Mouse (Mus musculus) layer of hippocampus, adult 2 months (tissue): ENCODE measurements around the gene Olfr597. TPM values are rescaled to one million over a fixed set of nuclear protein-coding genes. Genes with fewer than 3 reads are reported as not detected.
"Not testable (repeated sequence)": the region's sequence is repeated elsewhere in the genome, so short reads cannot be mapped to it uniquely, and the experiment has no call there.

Experiments used
- DNase-seq, 2 experiments: peaks; one replicate each; pipeline ENCODE4 v3.0.0; 2022; ENCODE audit warnings: low spot score in 2 of 2
- H3K27ac ChIP-seq: fragments of 200-600 bp; 2 replicates; pipeline ENCODE4 v1.8.1; 2022
- H3K4me3 ChIP-seq: fragments of 200-600 bp; 2 replicates; pipeline ENCODE4 v1.8.1; 2022; ENCODE audit warnings: mild to moderate bottlenecking
- CTCF ChIP-seq: fragments of 200-600 bp; conservative IDR thresholded peaks from 2 replicates; pipeline ENCODE4 v1.8.1; 2022; ENCODE audit warnings: antibody characterized with exemption, mild to moderate bottlenecking, moderate library complexity
- long read RNA-seq, 2 experiments: library from polyadenylated mRNA; stranded (forward); transcript quantifications; one replicate each; pipeline ENCODE4 v2.0.0; 2021; ENCODE audit warnings: borderline mapping rate in 2 of 2
- microRNA-seq, 2 experiments: library from miRNA; unstranded; fragments of <30 nt; microRNA quantifications; one replicate each; pipeline ENCODE4 v1.2.0; 2021
- total RNA-seq, 2 experiments: library from RNA; stranded (reverse); gene quantifications; 2 replicates each; pipeline ENCODE4 v1.2.3; 2021

Gene Olfr597
- total RNA-seq: not detected
- long read RNA-seq, experiment 1: 0 reads
- long read RNA-seq, experiment 2: 0 reads

DNA sequence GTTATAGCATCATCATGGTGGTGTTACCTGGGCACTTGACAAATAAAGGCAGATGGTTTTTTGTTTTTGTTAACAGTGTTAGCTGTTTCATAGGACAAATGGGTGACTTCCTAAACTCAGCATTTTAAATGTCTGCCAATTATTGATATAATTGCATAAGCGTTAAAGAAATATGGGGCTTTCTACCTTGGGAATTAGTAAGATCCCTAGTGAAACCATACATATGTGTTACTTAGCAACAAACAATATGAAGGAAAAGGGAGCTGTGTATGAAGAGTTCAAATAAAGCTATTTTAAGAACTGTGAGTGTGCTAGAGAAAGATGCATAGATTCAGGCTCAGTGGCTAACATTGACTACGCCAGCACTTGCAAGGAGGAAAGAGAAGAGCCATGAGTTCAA, at the start of gene Olfr597:
TSS of gene Olfr597 (plus strand) at position 301 of the 400 bp plus-strand sequence.
- not testable (repeated sequence) for DNase-seq, H3K4me3 ChIP-seq, H3K27ac ChIP-seq

DNA sequence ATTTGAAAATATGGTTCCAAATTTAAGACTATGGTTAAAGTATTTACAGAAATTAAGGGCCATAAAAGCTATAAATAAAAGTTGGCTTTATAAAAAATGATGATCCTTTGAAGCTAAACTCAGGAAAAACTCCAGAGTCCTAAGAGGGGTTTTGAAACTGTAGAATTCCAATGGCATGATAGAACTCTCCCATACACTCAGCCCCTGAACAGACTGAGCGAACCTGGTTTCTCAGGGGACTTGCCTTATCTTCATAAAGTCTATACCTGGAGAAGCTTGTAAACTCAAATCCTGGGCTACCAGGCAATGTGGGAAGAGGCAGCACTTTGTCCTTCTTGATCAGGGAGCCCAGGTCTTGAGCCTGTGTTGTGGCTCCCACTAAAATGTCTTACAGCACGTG, 10.8 kb upstream of the Olfr597 start, which contains the start of gene Olfr596:
TSS of gene Olfr596 (plus strand) at position 301 of the 400 bp plus-strand sequence.
- not testable (repeated sequence) for DNase-seq, H3K27ac ChIP-seq

DNA sequence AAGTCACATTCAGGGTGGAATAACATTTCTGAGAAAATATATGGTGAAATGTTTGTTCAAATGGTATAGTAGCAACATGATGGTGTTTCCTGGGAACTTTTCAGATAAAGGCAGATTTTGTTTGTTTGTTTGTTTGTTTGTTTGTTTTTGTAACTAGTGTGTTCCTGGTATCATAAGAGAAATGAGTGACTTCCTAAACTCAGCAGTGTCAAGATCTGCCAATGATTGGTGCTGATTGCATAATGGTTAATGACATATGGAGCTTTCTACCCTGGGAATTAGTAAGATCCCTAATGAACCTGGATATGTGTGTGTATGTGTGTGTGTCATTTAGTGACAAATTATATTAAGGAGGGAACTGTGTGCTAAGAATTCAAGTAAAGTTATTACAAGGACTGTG, 7.2 kb downstream of the Olfr597 start, which contains the start of gene Olfr598:
TSS of gene Olfr598 (plus strand) at position 301 of the 400 bp plus-strand sequence.
- Histone ChIP-seq H3K4me3 (no peak within 1 kb of the TSS), H3K27ac (no peak within 1 kb of the TSS)
- DNase-seq: no peak
- TF ChIP-seq CTCF: no peak

More for the DNA sequence above, 10.8 kb upstream of the Olfr597 start, which contains the start of gene Olfr596:
- not testable (repeated sequence) for H3K4me3 ChIP-seq

DNA sequence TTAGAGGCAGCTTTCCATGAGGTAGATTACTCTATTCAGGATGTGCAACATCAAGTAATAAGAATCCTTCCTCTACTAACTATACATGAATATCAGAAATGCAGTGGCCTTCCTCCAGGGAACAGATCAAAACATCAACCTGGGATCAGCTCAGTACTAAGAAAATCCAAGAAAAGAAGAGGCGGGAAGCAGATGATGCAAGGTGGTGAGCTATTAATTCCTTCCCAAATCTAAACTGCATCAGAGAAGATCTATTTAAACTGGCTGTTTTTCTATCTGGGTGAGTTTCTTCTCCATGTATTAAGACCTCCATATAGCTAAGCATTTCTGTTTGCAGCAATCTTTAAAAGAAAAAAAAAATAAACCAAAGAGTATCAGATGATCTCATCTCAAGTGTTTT, 19.5 kb downstream of the Olfr597 start, which contains the start of gene Olfr599:
TSS of gene Olfr599 (plus strand) at position 301 of the 400 bp plus-strand sequence.
- TF ChIP-seq CTCF: no peak
- H3K4me3 ChIP-seq: no peak within 1 kb of the TSS
- no peak for DNase-seq
- H3K27ac ChIP-seq: no peak within 1 kb of the TSS

DNA sequence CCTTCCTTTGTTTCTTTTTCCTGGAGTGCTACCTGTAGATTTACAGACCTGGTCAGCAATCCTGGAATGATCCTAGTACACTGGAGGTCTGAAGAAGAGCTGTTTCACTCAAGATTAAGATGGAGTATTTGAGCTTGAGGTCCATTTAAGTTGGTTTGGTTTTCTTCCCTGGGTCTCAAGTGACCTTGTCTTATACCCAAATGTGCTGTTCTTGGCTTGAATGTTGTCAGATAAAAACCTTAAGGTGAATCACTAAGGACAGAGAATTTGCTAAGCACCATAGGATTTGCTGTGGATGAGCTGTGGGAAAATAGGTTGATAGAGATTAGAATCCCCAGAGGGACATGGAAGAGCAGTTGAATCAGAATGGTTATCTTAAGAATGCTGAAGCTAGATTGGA, 33.5 kb downstream of the Olfr597 start, which contains the start of gene Olfr600:
TSS of gene Olfr600 (minus strand) at position 101 of the 400 bp plus-strand sequence.
- Histone ChIP-seq H3K4me3 (no peak within 1 kb of the TSS), H3K27ac (no peak within 1 kb of the TSS)
- TF ChIP-seq CTCF: no peak
- DNase-seq: no peak

DNA sequence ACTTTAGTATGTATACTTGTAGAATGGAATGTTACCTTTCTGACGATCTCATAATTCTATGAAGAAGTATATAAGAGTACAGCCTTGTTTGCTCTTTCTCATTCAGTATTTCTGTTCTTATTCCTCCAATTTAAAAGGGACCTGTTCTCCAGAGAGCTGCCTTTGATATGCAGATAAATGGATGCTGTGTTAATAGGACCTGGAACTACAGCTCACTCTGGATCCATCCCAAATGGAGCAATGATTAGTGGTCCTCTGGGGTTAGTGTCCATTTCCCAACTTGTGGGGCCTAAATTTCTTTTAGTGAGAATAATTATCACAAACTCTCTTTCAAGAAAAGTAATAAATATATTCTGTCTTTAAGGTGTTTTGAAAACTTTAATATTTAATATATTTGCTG, 46.4 kb downstream of the Olfr597 start, which contains the start of gene Olfr601:
TSS of gene Olfr601 (minus strand) at position 101 of the 400 bp plus-strand sequence.
- Histone ChIP-seq H3K27ac (no peak within 1 kb of the TSS), H3K4me3 (no peak within 1 kb of the TSS)
- no peak for TF ChIP-seq CTCF
- DNase-seq: no peak

Small RNAs within 50 kb of the gene (microRNA-seq; reads per million reads assigned to microRNA genes)
- 0 reads per million in 2 experiments for gene Gm23550

Other genes with a start within 250 kb of the Olfr597 start
- not detected for gene Olfr584, start 234.4 kb upstream of the Olfr597 start, total RNA-seq
- gene Olfr585, start 218.6 kb upstream of the Olfr597 start, total RNA-seq: not detected
- gene Olfr586, start 190.7 kb upstream of the Olfr597 start, total RNA-seq: not detected
- not detected for gene Olfr588-ps1, start 175.4 kb upstream of the Olfr597 start, total RNA-seq
- gene Olfr589, start 160.0 kb upstream of the Olfr597 start, total RNA-seq: not detected
- gene Olfr591, start 138.0 kb upstream of the Olfr597 start, total RNA-seq: not detected
- gene Olfr592, start 131.5 kb upstream of the Olfr597 start, total RNA-seq: not detected
- gene Olfr593, start 104.5 kb upstream of the Olfr597 start, total RNA-seq: not detected
- not detected for gene Olfr594, start 99.3 kb upstream of the Olfr597 start, total RNA-seq
- not detected for gene Usp17ld, start 63.8 kb upstream of the Olfr597 start, total RNA-seq
- not detected for gene Olfr596, start 10.7 kb upstream of the Olfr597 start, total RNA-seq
- gene Olfr598, start 7.3 kb downstream of the Olfr597 start, total RNA-seq: not detected
- gene Olfr599, start 19.6 kb downstream of the Olfr597 start, total RNA-seq: not detected
- not detected for gene Olfr600, start 33.4 kb downstream of the Olfr597 start, total RNA-seq
- not detected for gene Olfr601, start 46.3 kb downstream of the Olfr597 start, total RNA-seq
- gene Olfr603, start 69.9 kb downstream of the Olfr597 start, total RNA-seq: not detected
- gene Usp17lc, start 98.8 kb downstream of the Olfr597 start, total RNA-seq: not detected
- not detected for gene Olfr605, start 129.1 kb downstream of the Olfr597 start, total RNA-seq
- gene Olfr606, start 132.7 kb downstream of the Olfr597 start, total RNA-seq: not detected
- gene Olfr607, start 147.8 kb downstream of the Olfr597 start, total RNA-seq: not detected
- not detected for gene Olfr608, start 153.6 kb downstream of the Olfr597 start, total RNA-seq
- gene Olfr609, start 181.7 kb downstream of the Olfr597 start, total RNA-seq: not detected
- not detected for gene Olfr610, start 195.8 kb downstream of the Olfr597 start, total RNA-seq
- not detected for gene Olfr611, start 204.5 kb downstream of the Olfr597 start, total RNA-seq
- not detected for gene Olfr612, start 226.4 kb downstream of the Olfr597 start, total RNA-seq
- not detected for gene Olfr613, start 231.8 kb downstream of the Olfr597 start, total RNA-seq
- not detected for gene Olfr615, start 239.8 kb downstream of the Olfr597 start, total RNA-seq